Mouse (Mus musculus) left cerebral cortex, adult 2 months (tissue): Measurements from ENCODE around the gene Ppp2r1a. TPM values are rescaled to one million over a fixed set of nuclear protein-coding genes. Genes with fewer than 3 reads are reported as not detected.
A peak's percentile ranks its signal among the peaks of the same experiment; 100 is the strongest.

Experiments used
- DNase-seq, 2 experiments: peaks; one replicate each; pipeline ENCODE4 v3.0.0; 2021 to 2022; ENCODE audit warnings: low spot score in 2 of 2, mixed read lengths in 1 of 2; ENCODE audit errors: extremely low spot score in 1 of 2
- H3K27ac ChIP-seq: fragments of 200-600 bp; 2 replicates; pipeline ENCODE4 v1.8.1; 2022
- H3K4me3 ChIP-seq: fragments of 200-600 bp; 2 replicates; pipeline ENCODE4 v1.8.1; 2022
- CTCF ChIP-seq: fragments of 200-600 bp; IDR thresholded peaks from 2 replicates; pipeline ENCODE4 v1.8.1; 2022; ENCODE audit warnings: antibody characterized with exemption, mild to moderate bottlenecking, moderate library complexity
- intact Hi-C: fragments of 180-260 bp; cut with DNase I; formaldehyde crosslinking; loops from one replicate; pipeline ENCODE4 v1.15.1; 2025
- total RNA-seq, 2 experiments: library from RNA; stranded (reverse); gene quantifications; 2 replicates each; pipeline ENCODE4 v1.2.3; 2021

Gene Ppp2r1a
- total RNA-seq, 2 experiments from 2014 or later: 537 to 542 TPM

DNA sequence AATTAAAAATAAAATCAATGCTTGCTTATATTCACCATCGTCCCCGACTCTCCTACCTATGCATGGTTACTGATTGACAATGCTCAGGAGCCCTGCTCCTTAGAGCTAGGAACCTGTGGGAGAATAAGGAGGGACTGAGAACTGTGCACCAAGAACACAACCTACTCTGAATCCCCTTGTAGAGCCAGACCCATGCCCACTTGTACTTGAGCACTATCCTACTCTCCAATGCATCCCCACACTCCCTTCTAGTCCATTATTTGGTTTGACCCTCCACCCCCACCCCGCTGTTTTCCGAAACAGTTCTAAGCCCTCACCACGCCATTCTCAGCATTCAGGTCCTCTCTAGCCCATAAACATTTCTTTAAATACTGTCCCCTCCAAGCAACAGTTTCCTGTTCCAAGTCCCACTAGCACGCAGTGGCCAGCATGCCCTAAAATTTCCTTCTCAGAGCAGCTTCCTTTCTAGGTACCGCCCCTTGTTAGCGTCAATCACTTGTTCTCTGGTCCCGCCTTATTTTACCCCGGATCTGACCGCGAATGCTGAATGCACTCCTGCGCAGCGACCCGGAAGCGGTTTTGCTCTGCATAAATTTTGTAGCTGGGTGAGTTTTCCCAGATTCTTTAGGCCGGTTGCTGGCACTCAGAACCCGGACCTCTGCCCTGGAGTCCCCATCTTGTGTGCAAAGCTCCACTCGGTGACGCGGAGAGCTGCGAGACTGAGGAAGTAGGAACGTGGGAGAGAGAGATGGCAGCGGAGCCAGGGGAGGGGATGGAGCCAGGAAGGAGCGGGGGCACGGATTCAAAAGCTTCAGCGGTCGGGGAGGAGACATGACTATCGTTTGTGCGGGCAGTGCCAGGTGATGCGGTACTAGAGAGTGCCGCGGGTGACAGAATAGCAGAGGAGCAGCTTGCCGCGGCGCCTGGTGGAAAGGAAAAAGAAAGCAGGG is 63.5 kb downstream of the Ppp2r1a start, which contains the start of gene Zfp160:
Gene Zfp160 (plus strand): TSS at position 522 of the 950 bp plus-strand sequence.
- intact Hi-C loops: loop anchor here (1.0 kb wide), 1 partner anchor 63 kb away; the partner anchor contains the start of gene Ppp2r1a

DNA sequence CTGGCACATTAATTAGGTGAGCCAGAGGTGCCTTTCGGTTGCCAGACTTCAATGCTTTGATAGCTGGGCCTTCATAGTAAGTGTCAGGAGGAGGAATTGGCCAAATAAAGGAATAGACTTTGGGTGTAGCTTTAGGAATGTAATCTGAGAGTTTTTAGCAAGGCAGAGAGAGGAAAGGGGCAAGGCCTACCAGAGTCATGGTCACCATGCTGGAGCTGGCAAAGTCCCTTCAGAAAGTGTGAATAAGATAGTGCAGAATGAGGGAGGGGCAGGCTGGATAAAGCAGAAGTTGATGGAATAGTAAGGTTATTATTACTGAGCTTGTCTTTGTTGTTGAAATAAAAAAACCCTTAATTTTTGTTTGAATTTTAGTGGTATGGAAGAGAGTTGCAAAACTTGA is 64.6 kb downstream of the Ppp2r1a start:
- peak overlapping the region; percentile 85 for H3K4me3 ChIP-seq
- no peak for DNase-seq
- peak overlapping the region; percentile 90 for H3K27ac ChIP-seq
- intact Hi-C loops: no loop called here
- no peak for TF ChIP-seq CTCF

More for the DNA sequence above, 63.5 kb downstream of the Ppp2r1a start, which contains the start of gene Zfp160:
- peak within 1 kb of the TSS; percentile 90 for H3K27ac ChIP-seq
- peak within 1 kb of the TSS; percentile 85 for H3K4me3 ChIP-seq
- peak; percentile 15 for TF ChIP-seq CTCF
- DNase-seq: peak; percentile 81 to 86

Other genes starting within 250 kb of the Ppp2r1a start
- gene Vmn1r227, start 215.5 kb upstream of the Ppp2r1a start, total RNA-seq: not detected
- gene Vmn1r228, start 159.2 kb upstream of the Ppp2r1a start, total RNA-seq: not detected
- under 1 TPM; 0.05 to 0.14 TPM for gene Vmn1r229, start 133.8 kb upstream of the Ppp2r1a start, total RNA-seq
- not detected for gene Vmn1r230, start 104.9 kb upstream of the Ppp2r1a start, total RNA-seq
- not detected for gene Vmn1r231, start 40.2 kb upstream of the Ppp2r1a start, total RNA-seq
- not detected for gene Vmn1r232, start 25.6 kb upstream of the Ppp2r1a start, total RNA-seq
- not detected for gene Vmn1r233, start 51.2 kb downstream of the Ppp2r1a start, total RNA-seq
- 10 to 100 TPM; 19.7 to 22.4 TPM for gene Zfp160, start 63.6 kb downstream of the Ppp2r1a start, total RNA-seq